Mouse (Mus musculus) E14TG2a.4 (cell line): ENCODE measurements around the gene Fignl1.

Experiments used
- H3K27me3 ChIP-seq: 2 replicates; pipeline ENCODE4 v1.6.1; 2014; ENCODE audit warnings: low read length, control low read depth; ENCODE audit not compliant: insufficient read depth
- H3K36me3 ChIP-seq: 2 replicates; pipeline ENCODE4 v1.6.1; 2014; ENCODE audit warnings: low read length, control low read depth; ENCODE audit not compliant: insufficient read depth
- H3K4me1 ChIP-seq: replicated peaks from 2 replicates; pipeline ENCODE4 v1.6.1; 2014; ENCODE audit warnings: low read depth, low read length, control low read depth
- H3K4me3 ChIP-seq: replicated peaks from 2 replicates; pipeline ENCODE4 v1.5.1; 2014; ENCODE audit warnings: mild to moderate bottlenecking, low read length
- H3K9me3 ChIP-seq: 2 replicates; pipeline ENCODE4 v1.6.1; 2014; ENCODE audit warnings: low read length, control low read depth
- CTCF ChIP-seq: conservative IDR thresholded peaks from 2 replicates; pipeline ENCODE4 v1.5.1; 2014; ENCODE audit warnings: low read length
- NANOG ChIP-seq: IDR thresholded peaks from 2 replicates; pipeline ENCODE4 v1.6.1; 2014; ENCODE audit warnings: borderline replicate concordance, low read length, mixed read lengths
- POU5F1 ChIP-seq: IDR thresholded peaks from 2 replicates; pipeline ENCODE4 v1.6.1; 2014; ENCODE audit warnings: low read length, borderline replicate concordance

Fignl1 gene

DNA sequence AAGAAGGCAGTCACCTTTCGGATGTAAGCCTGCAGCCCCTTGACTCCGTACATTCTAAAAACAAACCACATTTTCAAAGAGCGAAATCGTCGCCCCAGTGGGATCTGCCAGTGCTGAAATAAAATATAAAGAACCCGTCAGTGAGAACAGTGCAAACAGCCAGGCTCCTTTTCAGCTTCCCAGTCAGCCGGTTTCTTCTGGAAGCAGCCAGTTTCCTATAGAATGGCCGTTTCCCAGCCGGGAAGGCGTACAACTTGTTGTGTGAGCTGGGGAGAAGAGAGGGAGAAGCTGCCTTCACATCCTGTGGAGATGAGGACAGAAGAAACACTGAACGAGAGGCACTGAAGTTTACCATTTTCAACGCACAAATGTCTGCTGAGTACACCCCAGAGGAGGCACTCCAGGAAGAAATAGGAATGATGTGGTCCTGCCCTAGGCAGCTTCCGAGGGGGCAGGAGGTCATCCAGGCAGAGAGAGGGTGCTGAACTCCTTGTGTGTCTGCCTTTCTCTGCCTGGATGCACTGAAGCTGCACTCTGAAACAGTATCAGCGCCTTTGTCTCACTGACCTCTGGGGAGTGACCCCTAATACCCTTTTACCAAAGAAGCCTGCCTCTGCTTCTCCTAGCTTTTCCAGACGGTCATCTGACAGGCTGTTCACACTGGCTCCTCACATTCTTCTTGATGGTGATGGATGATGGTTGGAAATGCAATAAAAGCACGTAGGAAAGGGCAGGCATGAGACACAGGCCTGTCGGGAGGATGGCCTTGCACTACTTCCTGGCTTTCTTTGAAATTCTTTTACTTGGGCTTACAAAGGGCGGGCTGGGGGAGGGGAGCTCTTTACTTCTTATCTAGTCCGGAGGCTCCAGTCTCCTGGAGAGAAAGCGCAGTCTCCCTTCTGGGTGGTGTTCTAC, 13.7 kb upstream of the Fignl1 start:
- peak; percentile 58; the same call in 1 of the 2 replicates for TF ChIP-seq NANOG
- no peak for TF ChIP-seq POU5F1
- TF ChIP-seq CTCF = no peak
- peaks cover 35% of the 10 kb centered on the region for H3K36me3 ChIP-seq
- no peaks in the 10 kb centered on the region for H3K27me3 ChIP-seq

DNA sequence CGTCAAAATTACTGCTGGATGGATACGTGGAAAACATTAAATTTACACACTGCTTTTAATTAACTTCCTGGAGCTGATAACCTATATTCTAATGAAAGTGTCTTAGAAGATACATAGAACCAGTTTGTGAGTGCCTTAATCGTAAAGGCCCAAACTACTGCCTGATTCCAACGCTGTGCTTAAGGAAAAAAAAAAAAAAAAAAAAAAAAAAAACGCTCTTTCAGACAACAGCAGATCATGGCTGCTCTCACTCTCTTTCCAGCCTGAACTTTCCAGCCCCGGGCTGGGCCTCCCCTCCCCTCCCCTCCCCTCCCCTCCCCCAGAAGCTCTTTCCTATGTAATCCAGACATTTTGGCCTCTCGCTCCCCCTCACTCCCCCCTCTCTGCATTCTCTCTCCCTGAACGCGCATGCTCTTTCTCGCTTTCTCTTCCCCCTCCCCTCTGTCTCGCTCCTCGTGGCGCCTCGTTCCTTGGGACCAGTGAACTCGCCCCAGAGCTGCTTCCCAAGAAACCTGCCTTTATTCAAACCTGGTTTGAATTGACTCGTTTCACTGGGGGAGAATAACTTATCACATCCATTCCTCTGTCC, 12.7 kb upstream of the Fignl1 start:
- Histone ChIP-seq H3K36me3 (peaks cover 27% of the 10 kb centered on the region), H3K27me3 (no peaks in the 10 kb centered on the region), H3K4me3 (peak overlapping the region; percentile 63), H3K4me1 (peaks cover 43% of the 10 kb centered on the region), H3K9me3 (peaks cover 28% of the 10 kb centered on the region)
- TF ChIP-seq CTCF (no peak), NANOG (no peak), POU5F1 (no peak)

More for the DNA sequence above, 13.7 kb upstream of the Fignl1 start:
- H3K9me3 ChIP-seq = peaks cover 37% of the 10 kb centered on the region
- peak overlapping the region; percentile 63 for H3K4me3 ChIP-seq
- peaks cover 43% of the 10 kb centered on the region for H3K4me1 ChIP-seq

DNA sequence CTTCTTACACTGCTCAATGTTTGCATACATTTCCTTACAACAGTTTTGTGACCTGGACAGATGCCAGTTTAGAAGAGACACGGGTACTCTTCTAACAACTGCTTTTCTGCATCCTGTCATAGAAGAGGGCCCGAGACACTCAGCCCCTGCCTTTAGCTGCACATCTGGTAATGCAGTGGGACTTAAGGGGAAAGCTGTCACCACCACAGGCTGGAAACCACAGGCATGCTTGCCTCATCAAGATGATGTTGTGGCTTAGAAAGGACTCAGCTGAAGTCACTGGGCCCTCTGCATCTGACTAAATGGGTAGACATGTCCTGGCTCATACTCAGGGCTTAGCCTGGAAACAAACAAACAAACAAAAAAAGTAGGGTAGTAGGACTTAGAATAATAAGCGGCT, 12.0 kb upstream of the Fignl1 start:
- Histone ChIP-seq H3K27me3 (no peaks in the 10 kb centered on the region), H3K9me3 (peaks cover 20% of the 10 kb centered on the region), H3K4me3 (peak overlapping the region; percentile 33; the same call in 1 of the 2 replicates), H3K4me1 (peaks cover 43% of the 10 kb centered on the region), H3K36me3 (peaks cover 20% of the 10 kb centered on the region)
- no peak for TF ChIP-seq NANOG
- no peak for TF ChIP-seq CTCF
- TF ChIP-seq POU5F1 = no peak

DNA sequence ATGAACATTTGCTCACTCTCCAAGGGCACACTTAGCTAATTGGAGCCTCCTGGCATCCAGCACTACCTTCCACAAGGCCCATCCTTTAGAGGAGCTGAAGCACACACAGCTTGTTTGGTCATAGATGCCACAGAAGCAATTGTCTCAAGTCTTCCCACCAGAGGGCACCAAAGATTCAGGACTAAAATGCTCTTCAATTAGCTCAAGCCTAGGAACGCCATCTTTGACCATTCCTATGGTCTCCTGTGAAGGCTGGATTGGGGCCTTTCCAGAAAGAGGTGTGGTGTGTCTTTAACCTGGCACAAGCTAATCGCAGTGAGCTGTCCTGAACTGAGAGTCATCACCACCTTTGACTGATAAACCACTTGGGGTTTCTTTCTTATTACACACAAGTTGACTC, 11.5 kb upstream of the Fignl1 start:
- peaks cover 42% of the 10 kb centered on the region for H3K4me1 ChIP-seq
- TF ChIP-seq NANOG (no peak), CTCF (peak; percentile 68), POU5F1 (no peak)

DNA sequence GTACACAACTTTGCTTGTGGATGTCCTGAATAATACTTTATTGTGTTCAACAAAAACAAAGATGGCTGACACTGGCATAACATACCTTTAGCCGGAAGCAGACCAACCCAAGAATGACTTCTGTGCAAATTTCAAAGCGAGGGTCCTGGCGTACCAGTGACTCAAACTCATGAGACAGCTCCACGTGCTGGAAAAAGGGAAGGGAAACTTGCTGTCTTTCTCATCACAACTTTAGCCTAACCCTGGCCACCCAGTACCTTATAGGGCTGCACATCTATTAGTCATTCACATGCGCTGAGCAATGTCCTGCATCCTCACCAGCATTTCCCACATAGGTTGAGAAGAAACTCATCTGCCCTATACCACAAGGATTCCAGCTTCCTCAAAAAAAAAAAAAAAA, 10.4 kb upstream of the Fignl1 start:
- H3K36me3 ChIP-seq = peaks cover 16% of the 10 kb centered on the region
- TF ChIP-seq NANOG = no peak
- no peak for TF ChIP-seq POU5F1
- TF ChIP-seq CTCF = no peak

More for the DNA sequence above, 11.5 kb upstream of the Fignl1 start:
- Histone ChIP-seq H3K27me3 (no peaks in the 10 kb centered on the region), H3K36me3 (peaks cover 15% of the 10 kb centered on the region), H3K4me3 (no peak overlapping the region), H3K9me3 (peaks cover 16% of the 10 kb centered on the region)

DNA sequence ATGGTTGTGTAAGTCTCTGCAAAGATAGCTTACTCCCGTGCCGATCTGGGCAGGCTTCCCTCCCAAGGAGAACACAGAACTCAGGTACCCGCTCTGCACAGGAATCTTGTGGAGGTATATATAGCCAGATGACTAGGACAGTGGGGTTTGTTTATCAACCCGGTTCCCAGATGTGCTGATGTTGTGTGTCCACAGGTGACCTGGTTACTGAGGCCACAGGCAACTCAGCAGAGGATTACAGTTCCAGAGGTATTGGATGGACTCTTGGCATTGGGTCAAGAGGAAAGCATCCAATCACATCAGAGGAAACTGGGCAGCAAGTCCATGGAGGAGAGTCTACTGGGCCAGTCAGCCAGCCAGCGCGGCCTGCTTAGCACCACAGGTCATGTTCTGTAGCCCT, 10.0 kb upstream of the Fignl1 start:
- Histone ChIP-seq H3K36me3 (peaks cover 16% of the 10 kb centered on the region), H3K27me3 (no peaks in the 10 kb centered on the region), H3K4me1 (peaks cover 29% of the 10 kb centered on the region), H3K9me3 (peaks cover 1% of the 10 kb centered on the region), H3K4me3 (no peak overlapping the region)
- TF ChIP-seq CTCF (no peak), NANOG (no peak), POU5F1 (no peak)

More for the DNA sequence above, 10.4 kb upstream of the Fignl1 start:
- H3K9me3 ChIP-seq = peaks cover 5% of the 10 kb centered on the region
- no peak overlapping the region for H3K4me3 ChIP-seq
- no peaks in the 10 kb centered on the region for H3K27me3 ChIP-seq
- H3K4me1 ChIP-seq = peaks cover 33% of the 10 kb centered on the region

DNA sequence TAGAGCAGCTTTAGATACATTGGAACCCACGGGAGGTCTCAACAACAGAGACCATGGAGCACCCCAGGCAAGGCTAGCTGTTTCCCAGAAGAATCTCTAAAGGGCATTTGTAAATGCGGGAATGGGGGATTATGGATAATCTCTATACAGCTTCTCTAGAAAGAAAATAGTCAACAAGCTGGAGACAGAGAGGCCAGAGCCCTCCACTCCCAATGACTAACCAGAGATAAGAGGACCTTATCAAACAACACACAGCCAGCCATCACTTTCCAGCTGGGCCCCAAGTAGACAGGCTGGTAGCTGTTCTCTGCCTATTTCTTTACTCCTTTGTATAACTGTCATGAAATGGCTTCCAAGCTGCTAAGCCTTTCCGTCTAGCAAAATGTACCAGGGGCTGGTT, 7.0 kb upstream of the Fignl1 start:
- Histone ChIP-seq H3K4me3 (no peak overlapping the region), H3K36me3 (peaks cover 16% of the 10 kb centered on the region), H3K27me3 (no peaks in the 10 kb centered on the region), H3K9me3 (no peaks in the 10 kb centered on the region), H3K4me1 (peaks cover 28% of the 10 kb centered on the region)
- TF ChIP-seq POU5F1 (no peak), NANOG (no peak), CTCF (no peak)

DNA sequence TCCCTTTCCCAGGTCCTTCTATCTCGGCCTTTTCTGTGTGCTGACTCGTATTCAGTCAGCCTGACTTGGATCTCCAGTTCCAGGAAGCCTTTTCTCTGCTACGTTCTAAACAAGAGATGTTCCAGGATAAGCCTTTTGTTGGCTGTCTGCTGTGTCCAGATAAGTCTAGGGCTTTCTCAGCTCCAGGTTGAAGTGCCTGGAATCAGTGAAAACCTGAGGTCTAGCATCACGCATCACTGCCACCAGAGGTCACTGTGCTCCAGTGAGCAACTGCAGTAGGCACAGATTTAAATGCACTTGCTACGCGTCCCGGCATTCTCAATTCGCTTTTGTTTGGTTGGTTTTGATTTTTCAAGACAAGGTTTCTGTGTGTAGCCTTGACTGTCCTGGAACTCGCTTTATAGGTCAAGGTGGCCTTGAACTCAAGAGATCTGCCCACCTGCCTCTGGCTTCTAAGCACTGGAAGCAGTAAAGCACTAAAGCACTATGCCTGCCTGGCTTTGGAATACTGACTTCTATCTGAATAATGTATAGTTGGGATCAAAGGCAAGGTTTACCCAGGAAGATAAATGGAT, 3.2 kb upstream of the Fignl1 start:
- TF ChIP-seq NANOG (no peak), POU5F1 (no peak), CTCF (peak; percentile 82)
- no peaks in the 10 kb centered on the region for H3K27me3 ChIP-seq

More for the DNA sequence above, 3.2 kb upstream of the Fignl1 start:
- H3K4me3 ChIP-seq = no peak overlapping the region
- H3K4me1 ChIP-seq = peaks cover 42% of the 10 kb centered on the region
- no peaks in the 10 kb centered on the region for H3K9me3 ChIP-seq
- peaks cover 7% of the 10 kb centered on the region for H3K36me3 ChIP-seq
